Mouse (Mus musculus): ENCODE data around the gene Ctdspl.

The Ctdspl gene

GRCm38 (mm10) chr9:118920798-118921515 lies 5.3 kb upstream of the Ctdspl start:
- DNase-seq (ENCODE audit: low spot score) = peak; percentile 69

DNA sequence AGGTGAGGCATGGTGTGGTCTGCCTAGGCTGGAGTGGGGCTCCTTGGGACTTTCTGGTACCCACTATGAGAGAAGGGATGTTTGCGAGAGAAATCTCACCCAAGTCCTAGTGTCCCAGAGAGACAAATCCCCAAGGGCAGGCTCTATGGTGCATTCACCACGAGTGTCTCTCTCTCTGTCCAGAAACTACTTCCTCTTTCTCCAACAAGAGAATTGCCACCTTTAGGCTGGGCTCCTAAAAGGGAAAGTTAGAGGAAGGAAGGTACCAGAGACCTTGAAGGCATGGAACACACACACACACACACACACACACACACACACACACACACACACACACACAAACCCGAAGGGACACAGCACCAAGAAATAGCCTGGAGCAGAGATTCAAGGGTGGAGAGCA lies 4.3 kb upstream of the Ctdspl start:
- DNase-seq (ENCODE audit: low spot score) = no peak

GRCm38 (mm10) chr9:118924554-118925085 lies 1.6 kb upstream of the Ctdspl start:
- DNase-seq (ENCODE audit: low spot score) = no peak

GRCm38 (mm10) chr9:118925286-118926110 lies 755 bp upstream of the Ctdspl start:
- DNase-seq (ENCODE audit: low spot score) = peak; percentile 78

GRCm38 (mm10) chr9:118926688-118927321 lies 552 bp downstream of the Ctdspl start:
- DNase-seq (ENCODE audit: low spot score) = no peak

GRCm38 (mm10) chr9:118927501-118927900 lies 1.2 kb downstream of the Ctdspl start:
- DNase-seq (ENCODE audit: low spot score) = no peak

DNA sequence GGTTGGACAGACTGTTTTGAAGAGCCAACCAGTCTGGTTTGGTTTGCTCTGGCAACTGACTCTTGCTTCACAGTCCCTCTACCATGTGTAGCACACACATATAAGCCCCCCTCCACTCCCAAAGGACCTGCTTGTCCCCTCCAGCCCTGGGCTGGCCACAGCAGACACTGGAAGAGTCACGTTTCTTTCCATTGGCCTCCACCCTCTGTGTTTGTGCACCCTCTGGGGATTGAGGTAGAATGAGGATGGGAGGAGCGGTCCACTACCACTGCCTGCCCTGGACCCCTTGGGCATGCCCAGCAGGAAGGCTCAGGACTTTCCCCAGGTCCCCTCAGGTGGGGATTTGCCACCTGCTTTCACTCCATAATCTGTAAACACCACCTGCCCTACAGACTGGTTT lies 1.8 kb downstream of the Ctdspl start:
- DNase-seq (ENCODE audit: low spot score) = no peak

DNA sequence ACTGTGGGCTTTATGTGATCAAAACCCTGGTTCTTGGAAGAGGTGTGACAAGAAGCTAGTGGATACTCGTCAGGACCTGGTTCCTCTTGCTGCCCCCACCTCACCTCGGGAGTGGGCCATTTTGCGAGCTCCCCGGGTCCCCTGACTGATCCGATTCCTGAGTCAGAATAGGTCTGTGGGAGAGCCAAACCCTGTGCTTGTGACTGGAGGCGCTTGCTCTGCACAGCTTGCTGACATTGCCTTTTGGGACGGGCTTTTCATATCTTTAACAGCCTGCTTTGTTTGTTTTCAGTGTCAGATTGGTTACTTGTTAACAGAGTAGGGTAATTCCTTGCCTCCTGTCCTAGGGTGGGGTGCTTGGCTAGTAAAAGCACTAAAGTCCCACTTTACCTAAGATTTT lies 2.4 kb downstream of the Ctdspl start:
- no peak for DNase-seq (ENCODE audit: low spot score)

DNA sequence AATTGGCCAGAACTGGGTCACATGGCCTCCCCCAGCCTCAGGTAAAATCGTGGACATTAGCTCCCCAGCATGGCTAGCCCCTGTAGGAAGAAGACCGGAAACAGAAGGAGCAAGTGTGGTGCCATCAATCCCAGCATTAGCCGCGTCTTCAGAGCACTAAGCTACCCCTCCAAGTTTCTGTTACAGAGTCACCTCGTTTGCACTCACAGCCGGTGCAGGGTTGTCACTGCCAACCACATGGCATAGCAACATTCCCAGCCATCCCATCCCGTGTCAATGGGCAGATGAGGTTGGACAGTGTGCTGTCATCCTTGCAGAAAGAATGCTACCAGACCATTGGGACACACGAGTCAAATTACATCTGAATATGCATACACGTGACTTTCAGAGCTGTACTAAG lies 4.4 kb downstream of the Ctdspl start:
- DNase-seq (ENCODE audit: low spot score) = no peak

- no peak for DNase-seq (ENCODE audit: low spot score)
These were observed 7.5 kb downstream of the Ctdspl start for GRCm38 (mm10) chr9:118933800-118934199.

- no peak for DNase-seq (ENCODE audit: low spot score)
These were observed 8.1 kb downstream of the Ctdspl start for GRCm38 (mm10) chr9:118934319-118934718.

DNA sequence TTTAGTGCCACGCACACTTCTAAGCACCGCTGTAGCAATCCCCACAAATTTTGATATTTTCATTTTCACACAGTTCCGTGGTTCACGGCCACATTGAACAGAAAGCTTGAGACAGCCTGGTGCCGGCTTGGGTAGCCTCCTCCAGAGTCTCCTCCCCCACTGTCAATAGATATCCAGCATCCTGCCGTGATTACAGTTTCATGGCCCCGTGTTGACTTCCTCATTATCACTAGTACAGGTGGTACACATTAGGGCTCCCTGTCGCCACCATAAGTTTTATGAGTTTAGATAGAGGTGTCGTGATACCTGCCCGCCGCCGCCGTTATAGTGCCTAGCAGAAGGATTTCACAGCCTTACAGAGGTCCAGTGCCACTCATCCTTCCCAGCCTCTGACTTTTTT lies 8.8 kb downstream of the Ctdspl start:
- DNase-seq (ENCODE audit: low spot score) = no peak

- no peak for DNase-seq (ENCODE audit: low spot score)
These were observed 9.8 kb downstream of the Ctdspl start for GRCm38 (mm10) chr9:118936071-118936470.

DNA sequence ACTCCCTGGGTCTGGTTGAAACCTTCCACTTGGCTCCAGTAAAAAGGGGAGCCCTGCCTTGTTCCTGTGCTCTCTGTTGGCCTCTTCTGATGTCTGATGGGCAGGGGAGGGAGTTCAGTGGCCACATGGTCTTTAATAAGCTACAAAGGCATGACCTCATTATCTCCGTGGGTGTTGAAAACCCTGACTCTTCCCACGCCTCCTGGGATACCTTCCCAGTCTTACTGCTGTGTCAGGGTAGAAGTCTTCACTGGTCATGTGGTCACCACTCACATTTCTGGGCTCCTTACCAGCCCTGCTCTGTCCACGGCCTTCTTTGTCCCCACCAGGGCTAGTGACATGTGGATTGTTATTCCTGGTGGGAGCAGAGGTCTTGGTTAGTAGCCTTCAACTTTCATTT lies 11.3 kb downstream of the Ctdspl start:
- DNase-seq (ENCODE audit: low spot score) = no peak

GRCm38 (mm10) chr9:118939410-118939809 lies 13.2 kb downstream of the Ctdspl start:
- no peak for DNase-seq (ENCODE audit: low spot score)

DNA sequence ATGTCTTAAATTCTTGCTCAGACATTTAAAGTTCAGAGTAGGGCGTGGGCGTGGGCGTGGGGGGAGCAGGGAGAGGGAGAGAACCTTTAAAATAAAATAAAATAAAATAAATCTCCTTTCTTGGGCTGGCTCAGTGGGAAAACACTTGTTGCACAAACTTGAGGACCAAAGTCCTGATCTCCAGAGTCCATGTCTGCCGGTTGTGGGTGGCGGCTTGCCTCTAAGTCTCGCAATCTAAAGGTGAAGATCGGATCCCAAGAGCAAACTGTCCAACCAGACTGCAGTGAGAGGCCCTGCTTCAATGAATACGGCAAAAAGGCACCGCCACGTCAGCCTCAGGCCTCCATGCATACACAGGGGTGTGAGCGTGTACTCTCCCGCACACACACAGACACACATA lies 13.6 kb downstream of the Ctdspl start:
- DNase-seq (ENCODE audit: low spot score) = no peak

DNA sequence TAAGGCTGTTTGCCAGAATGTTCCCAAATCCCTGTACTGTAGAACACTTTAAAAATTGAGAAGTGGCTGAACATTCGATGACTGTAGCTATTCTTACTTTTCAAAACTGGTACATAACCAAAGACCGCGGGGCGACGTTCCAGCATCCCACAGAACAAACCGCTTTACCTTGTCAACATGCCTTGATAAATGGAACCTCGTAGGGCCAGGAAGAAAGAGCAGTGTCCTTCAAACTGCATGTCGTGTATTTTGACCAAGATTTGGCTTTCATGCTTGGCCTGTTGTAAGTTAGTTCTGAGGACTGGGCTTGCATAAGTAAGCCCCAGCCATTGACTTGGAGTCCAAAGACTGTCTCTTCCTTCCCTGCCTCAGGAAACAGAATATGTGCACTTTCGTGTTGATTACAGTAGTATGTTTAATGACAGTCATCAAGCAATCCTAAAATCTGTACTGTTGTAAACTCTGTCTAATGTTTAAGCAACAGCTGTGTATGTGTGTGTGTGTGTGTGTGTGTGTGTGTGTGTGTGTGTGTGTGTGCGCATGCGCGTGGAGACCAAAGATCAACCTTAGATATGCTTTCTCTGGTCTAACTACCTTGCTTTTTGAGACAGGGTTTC lies 14.4 kb downstream of the Ctdspl start:
- DNase-seq (ENCODE audit: low spot score) = no peak

DNA sequence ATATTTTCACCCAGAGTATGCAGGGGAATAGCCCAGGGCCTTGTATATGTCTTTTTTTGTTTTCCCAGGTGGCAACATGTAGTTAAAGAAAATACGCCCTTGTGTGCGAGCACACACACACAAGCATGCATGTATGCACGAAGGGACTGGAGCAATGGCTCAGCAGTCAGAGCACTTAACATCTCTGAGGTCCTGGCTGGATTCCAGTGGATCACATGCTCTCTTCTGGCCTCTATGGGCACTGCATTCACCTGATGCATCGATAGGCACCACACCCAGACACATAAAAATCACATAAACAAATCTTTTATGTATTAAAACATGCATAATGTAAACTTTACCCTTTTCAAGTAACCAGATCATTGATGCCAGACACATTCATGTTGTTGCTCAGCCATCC lies 15.8 kb downstream of the Ctdspl start:
- DNase-seq (ENCODE audit: low spot score) = no peak

DNA sequence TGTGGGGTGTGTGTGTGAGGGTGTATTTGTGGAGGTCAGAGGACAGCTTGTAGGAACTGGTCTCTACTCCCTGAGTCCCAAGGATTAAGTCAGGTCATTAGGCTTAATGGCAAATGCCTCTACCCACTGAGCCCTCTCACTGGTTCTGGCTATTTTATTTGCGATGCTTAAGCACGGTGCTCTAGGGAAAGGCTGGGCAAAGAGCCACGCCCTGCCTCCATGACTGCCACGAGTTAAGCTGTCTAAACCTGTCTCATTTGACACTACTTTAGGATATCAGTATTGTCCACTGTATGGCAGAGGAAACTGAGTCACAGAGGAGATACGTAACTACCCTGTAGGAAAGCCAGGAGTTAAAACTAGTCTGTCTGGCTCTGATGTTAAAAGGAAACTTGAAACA lies 17.7 kb downstream of the Ctdspl start:
- no peak for DNase-seq (ENCODE audit: low spot score)

GRCm38 (mm10) chr9:118944388-118944787 lies 18.1 kb downstream of the Ctdspl start:
- no peak for DNase-seq (ENCODE audit: low spot score)

- no peak for DNase-seq (ENCODE audit: low spot score)
These were observed 22.2 kb downstream of the Ctdspl start for GRCm38 (mm10) chr9:118948486-118948885.

GRCm38 (mm10) chr9:118949124-118949523 lies 22.9 kb downstream of the Ctdspl start:
- DNase-seq (ENCODE audit: low spot score) = no peak
